Mouse (Mus musculus) kidney, postnatal 0 days (tissue): Measurements from ENCODE around the gene Adra2c. TPM values are rescaled to one million over a fixed set of nuclear protein-coding genes. Genes with fewer than 3 reads are reported as not detected.

Experiments used
- ATAC-seq: fragments of 200-750 bp; cut with Nextera tagmentation; replicated peaks from 2 replicates; pipeline ENCODE4 v1.8.0; 2017; ENCODE audit warnings: low read depth, moderate number of reproducible peaks, moderate TSS enrichment, moderate library complexity; ENCODE audit not compliant: low FRiP score
- DNase-seq: peaks from one replicate; pipeline ENCODE4 v3.0.0-alpha.2; 2016; ENCODE audit warnings: low spot score
- H3K27ac ChIP-seq: fragments of 300-500 bp; sonication (generic); 2 replicates; pipeline ENCODE4 v1.5.1; 2014; ENCODE audit warnings: mild to moderate bottlenecking
- H3K27me3 ChIP-seq: fragments of 300-500 bp; sonication (generic); 2 replicates; pipeline ENCODE4 v1.6.1; 2014; ENCODE audit warnings: low read length, mixed read lengths; ENCODE audit not compliant: insufficient read depth
- H3K36me3 ChIP-seq: fragments of 300-500 bp; sonication (generic); 2 replicates; pipeline ENCODE4 v1.6.1; 2014; ENCODE audit warnings: low read length, mixed read lengths; ENCODE audit not compliant: insufficient read depth
- H3K4me1 ChIP-seq: fragments of 300-500 bp; sonication (generic); replicated peaks from 2 replicates; pipeline ENCODE4 v1.6.1; 2014; ENCODE audit warnings: antibody characterized with exemption, low read length, mixed read lengths; ENCODE audit not compliant: insufficient read depth
- H3K4me2 ChIP-seq: fragments of 300-500 bp; sonication (generic); 2 replicates; pipeline ENCODE4 v1.6.1; 2014; ENCODE audit warnings: mild to moderate bottlenecking, low read length, moderate library complexity, mixed read lengths
- H3K4me3 ChIP-seq: fragments of 300-500 bp; sonication (generic); replicated peaks from 2 replicates; pipeline ENCODE4 v1.5.1; 2014; ENCODE audit warnings: low read depth, low read length
- H3K9ac ChIP-seq: fragments of 300-500 bp; sonication (generic); 2 replicates; pipeline ENCODE4 v1.6.1; 2014; ENCODE audit warnings: low read depth, low read length
- H3K9me3 ChIP-seq: fragments of 300-500 bp; sonication (generic); replicated peaks from 2 replicates; pipeline ENCODE4 v1.6.1; 2016; ENCODE audit warnings: low read length, inconsistent platforms, mixed read lengths
- CTCF ChIP-seq: IDR thresholded peaks from 2 replicates; pipeline ENCODE4 v1.5.1; 2016; ENCODE audit warnings: antibody characterized with exemption, low read depth, mild to moderate bottlenecking, moderate library complexity
- WGBS: fragments of 180-500 bp; shearing (Covaris S2); extraction: QIAGEN DNeasy Blood & Tissue Kit; methylation state at CpG from one replicate; pipeline ENCODE4 v1.1.7; 2014; 5-methylcytosine and 5-hydroxymethylcytosine counted together
- polyA plus RNA-seq: library from polyadenylated mRNA; unstranded; fragments of >200 nt; fragmentation: Nextera tagmentation; extraction: Ambion mirVana; gene quantifications from 2 replicates; pipeline ENCODE4 v1.2.1, GENCODE M21; 2015

Gene Adra2c
- 0.21 and 0.24 TPM in 2 replicates for polyA plus RNA-seq

DNA sequence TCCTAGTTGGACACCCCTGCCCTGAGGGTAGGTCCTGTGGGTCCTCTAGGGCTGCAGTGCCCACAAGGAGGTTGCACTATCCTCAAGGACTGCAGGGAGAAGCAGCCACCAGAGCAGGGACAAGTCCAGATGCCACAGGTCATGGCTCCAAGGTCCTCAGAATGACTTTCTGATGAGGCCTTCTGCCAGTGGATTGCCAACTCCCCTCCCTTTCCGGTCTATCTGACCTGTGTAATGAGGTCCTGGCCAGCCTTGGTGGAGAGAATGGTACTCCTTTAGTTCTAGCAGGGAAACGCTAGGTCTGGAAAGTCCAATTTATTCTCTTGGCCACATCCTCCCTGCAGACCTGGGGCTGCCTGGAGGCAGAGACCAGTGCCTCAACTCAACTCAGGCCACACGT is at the start of gene Adra2c:
Adra2c (plus strand) TSS at position 301 of the 400 bp plus-strand sequence.
- ATAC-seq (no peak), DNase-seq (no peak)
- WGBS, result 37% methylated on average over 3 of the region's 3 CpGs
- Histone ChIP-seq H3K27me3 (peaks cover 61% of the 10 kb centered on the region), H3K4me1 (peaks cover 17% of the 10 kb centered on the region), H3K4me3 (peak within 1 kb of the TSS; percentile 46), H3K9ac (no peak within 1 kb of the TSS), H3K9me3 (no peaks in the 10 kb centered on the region), H3K4me2 (peak within 1 kb of the TSS; percentile 88), H3K27ac (no peak within 1 kb of the TSS), H3K36me3 (no peaks in the 10 kb centered on the region)
- no peak for TF ChIP-seq CTCF

DNA sequence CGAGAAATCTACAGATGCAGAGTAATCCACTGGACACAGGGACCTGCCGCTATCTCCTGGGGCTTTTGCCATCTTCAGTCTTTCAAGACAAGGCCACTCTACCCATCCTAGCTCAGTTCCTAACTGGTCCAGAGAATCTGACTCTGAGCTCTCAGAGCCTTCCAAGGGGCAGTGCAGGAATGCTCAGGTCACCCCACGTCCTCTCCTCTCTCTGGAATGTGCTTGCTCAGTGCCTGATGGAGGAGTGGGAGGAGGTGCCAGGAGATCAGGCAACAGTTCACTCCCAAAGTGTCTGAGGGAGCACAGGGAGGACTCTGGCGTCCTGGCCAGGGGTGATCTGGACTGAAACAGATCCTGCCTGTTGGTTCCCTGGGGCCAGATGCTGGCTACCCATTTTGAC is 45.0 kb upstream of the Adra2c start:
- H3K9ac ChIP-seq, result no peak overlapping the region
- 51% methylated on average over 4 of the region's 4 CpGs for WGBS
- no peak for TF ChIP-seq CTCF
- H3K9me3 ChIP-seq, result no peaks in the 10 kb centered on the region
- H3K4me2 ChIP-seq, result no peak overlapping the region
- no peaks in the 10 kb centered on the region for H3K27me3 ChIP-seq
- DNase-seq, result peak; percentile 55
- no peak overlapping the region for H3K27ac ChIP-seq
- no peaks in the 10 kb centered on the region for H3K36me3 ChIP-seq
- H3K4me1 ChIP-seq, result no peaks in the 10 kb centered on the region
- ATAC-seq, result no peak
- H3K4me3 ChIP-seq, result no peak overlapping the region

DNA sequence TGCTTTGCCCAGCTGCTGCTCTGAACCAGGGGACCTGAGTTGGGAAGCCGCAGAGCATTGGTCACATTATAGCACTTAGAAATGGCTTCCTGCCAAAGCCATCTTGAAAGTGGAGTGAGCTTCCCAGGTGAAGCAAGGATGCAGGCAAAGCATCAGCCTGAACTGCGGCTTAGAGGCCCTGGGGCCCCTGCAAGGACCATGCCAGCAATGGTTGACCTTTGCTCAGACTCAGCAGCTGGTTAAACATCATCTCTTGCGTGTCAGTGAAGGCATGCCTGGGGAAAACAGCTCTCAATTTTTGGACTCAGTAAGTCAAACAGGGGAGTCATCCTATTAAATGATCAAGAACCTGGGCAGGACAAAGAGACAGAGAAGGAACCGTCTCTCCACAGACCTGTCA is 40.4 kb upstream of the Adra2c start:
- Histone ChIP-seq H3K36me3 (no peaks in the 10 kb centered on the region), H3K9ac (no peak overlapping the region), H3K27ac (no peak overlapping the region), H3K4me1 (no peaks in the 10 kb centered on the region), H3K27me3 (no peaks in the 10 kb centered on the region), H3K4me3 (no peak overlapping the region), H3K4me2 (no peak overlapping the region), H3K9me3 (0 out of 2 replicates have a peak, but pooled peaks cover 3% of the 10 kb centered on the region)
- ATAC-seq (no peak), DNase-seq (no peak)
- WGBS, result 58% methylated on average over 4 of the region's 4 CpGs
- no peak for TF ChIP-seq CTCF

DNA sequence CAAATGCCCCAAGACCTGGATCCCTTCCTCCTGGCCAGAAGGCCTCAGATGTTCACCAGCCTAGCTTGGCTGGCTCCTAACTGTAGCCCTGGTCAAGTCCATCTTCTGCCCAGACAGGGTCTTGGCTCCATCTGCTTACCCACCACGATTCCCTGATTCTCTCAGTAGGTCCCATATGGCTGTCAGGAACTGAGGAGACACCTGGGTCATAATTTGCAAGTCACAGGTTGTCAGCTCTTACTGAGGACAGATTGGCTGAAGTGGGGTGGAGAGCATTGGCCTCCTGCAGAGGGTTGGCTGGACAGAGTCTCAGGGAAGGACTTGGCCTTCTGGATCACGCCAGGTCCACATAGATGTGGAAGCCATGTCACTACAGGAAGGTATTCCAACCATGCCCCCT is 39.5 kb upstream of the Adra2c start:
- H3K27ac ChIP-seq, result no peak overlapping the region
- H3K9me3 ChIP-seq, result 0 out of 2 replicates have a peak, but pooled peaks cover 3% of the 10 kb centered on the region
- ATAC-seq, result no peak
- 78% methylated on average over 2 of the region's 2 CpGs for WGBS
- H3K4me3 ChIP-seq, result no peak overlapping the region
- no peaks in the 10 kb centered on the region for H3K36me3 ChIP-seq
- no peak for DNase-seq
- no peak for TF ChIP-seq CTCF
- H3K27me3 ChIP-seq, result no peaks in the 10 kb centered on the region
- no peak overlapping the region for H3K9ac ChIP-seq
- no peak overlapping the region for H3K4me2 ChIP-seq
- H3K4me1 ChIP-seq, result no peaks in the 10 kb centered on the region

DNA sequence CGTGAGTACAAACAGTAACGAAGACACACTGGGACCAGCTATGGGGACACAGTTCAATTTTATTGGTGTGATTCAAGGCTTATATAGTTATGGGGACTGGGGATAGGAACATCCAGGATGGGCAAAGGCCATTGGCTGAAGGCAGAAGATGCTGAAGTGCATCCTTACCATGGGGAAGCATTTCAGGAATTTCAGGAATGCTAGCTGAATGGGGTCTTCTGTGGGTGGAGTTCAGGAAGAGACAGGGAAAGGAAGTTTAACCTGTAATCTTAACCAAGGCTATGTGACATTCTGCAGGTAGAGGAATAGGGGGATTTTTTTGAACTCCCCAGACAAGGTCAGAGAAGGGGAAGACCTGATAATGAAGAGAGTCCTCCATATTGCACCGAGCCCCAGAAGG is 36.6 kb upstream of the Adra2c start:
- H3K27me3 ChIP-seq, result no peaks in the 10 kb centered on the region
- H3K4me2 ChIP-seq, result no peak overlapping the region
- no peak overlapping the region for H3K27ac ChIP-seq
- no peak for TF ChIP-seq CTCF
- ATAC-seq (no peak), DNase-seq (no peak)
- H3K9me3 ChIP-seq, result 0 out of 2 replicates have a peak, but pooled peaks cover 3% of the 10 kb centered on the region
- no peak overlapping the region for H3K4me3 ChIP-seq
- H3K9ac ChIP-seq, result no peak overlapping the region
- H3K36me3 ChIP-seq, result no peaks in the 10 kb centered on the region
- 44% methylated on average over 3 of the region's 3 CpGs for WGBS
- H3K4me1 ChIP-seq, result no peaks in the 10 kb centered on the region

DNA sequence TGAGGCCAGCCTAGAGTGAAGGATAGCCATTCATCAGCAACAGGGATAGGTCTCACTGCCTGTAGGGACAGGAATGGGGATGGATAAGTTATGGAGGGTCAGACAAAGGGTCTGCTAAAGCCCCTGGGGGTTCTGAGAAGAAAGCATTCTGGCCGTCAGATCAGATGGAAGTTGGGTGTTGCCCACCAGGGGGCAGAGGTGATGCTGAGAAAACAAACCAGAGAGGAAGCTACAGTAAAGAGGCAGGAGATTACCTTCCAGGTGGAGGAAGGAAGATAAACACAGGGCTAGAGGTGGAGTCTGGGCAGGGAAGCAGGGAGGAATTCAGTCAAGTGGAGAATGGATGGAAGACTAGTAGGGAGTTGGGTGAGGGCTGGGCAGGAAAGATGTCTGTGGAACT is 33.9 kb upstream of the Adra2c start:
- Histone ChIP-seq H3K27me3 (no peaks in the 10 kb centered on the region), H3K27ac (no peak overlapping the region), H3K4me1 (no peaks in the 10 kb centered on the region), H3K4me3 (no peak overlapping the region), H3K4me2 (no peak overlapping the region), H3K9ac (no peak overlapping the region), H3K9me3 (0 out of 2 replicates have a peak, but pooled peaks cover 3% of the 10 kb centered on the region), H3K36me3 (no peaks in the 10 kb centered on the region)
- WGBS, result 0% methylated on average over 1 of the region's 1 CpGs
- peak; percentile 68 for TF ChIP-seq CTCF
- ATAC-seq, result 0 out of 2 replicates have a peak, but pooled peaks have one; percentile 36
- peak; percentile 40 for DNase-seq
